Mouse (Mus musculus) gastrocnemius, postnatal 14 days (tissue): ENCODE measurements around the gene Tnik. TPM values are rescaled to one million over a fixed set of nuclear protein-coding genes. Genes with fewer than 3 reads are reported as not detected.

ENCODE experiments used
- DNase-seq: peaks from one replicate; pipeline ENCODE4 v3.0.0; 2021; ENCODE audit warnings: mixed read lengths
- intact Hi-C: fragments of 180-260 bp; cut with DNase I; formaldehyde crosslinking; loops from one replicate; pipeline ENCODE4 v1.15.1; 2025; ENCODE audit warnings: low total_unique reads
- total RNA-seq, 2 experiments: library from RNA; stranded (reverse); gene quantifications; 2 replicates each; pipeline ENCODE4 v1.2.3; 2021

Gene Tnik
- total RNA-seq, 2 experiments from 2014 or later = 52.7 to 55.8 TPM

- no peak for DNase-seq
- intact Hi-C loops = no loop called here
These were observed 77.1 kb downstream of the Tnik start for GRCm38 (mm10) chr3:28340071-28340470.

DNA sequence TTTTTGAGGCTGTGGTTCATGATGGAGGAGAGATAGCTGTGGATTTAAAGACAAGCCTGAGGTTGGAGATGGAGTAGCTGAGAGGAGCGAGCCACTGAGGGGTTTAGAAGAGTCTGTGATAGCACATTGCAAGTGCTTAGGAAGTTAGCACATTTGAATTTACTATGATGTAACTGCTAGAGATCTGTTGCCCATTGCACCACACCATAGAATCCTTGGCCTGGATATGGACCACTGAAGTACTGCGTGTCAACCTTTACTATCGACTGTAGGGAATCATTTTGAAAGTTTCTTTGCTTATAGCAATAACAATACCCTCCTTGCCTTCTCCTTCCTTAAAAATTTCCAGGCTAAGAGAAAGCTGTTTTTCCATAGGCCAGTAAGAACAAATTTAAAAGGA lies 80.2 kb downstream of the Tnik start:
- DNase-seq = no peak
- intact Hi-C loops = no loop called here

- no peak for DNase-seq
- intact Hi-C loops = no loop called here
These were observed 80.6 kb downstream of the Tnik start for GRCm38 (mm10) chr3:28343661-28344060.

DNA sequence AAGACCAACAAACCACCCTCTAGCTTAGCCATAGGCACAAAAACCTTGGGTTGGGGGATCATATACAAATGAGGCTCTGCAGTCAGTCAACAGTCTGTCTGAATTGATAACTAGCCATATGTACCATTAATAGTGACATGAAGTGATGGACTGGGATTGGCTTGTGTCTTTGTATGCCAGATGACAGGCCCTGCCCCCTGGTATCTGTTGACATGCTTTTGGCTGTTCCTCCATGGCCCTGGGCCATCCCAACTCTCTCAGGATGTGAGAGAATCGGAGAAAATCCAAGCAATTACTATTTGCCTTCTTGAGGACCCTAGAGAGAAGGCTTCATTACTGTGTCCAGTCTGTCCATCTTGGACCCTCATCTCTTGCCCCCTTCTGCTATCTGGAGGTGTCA lies 82.4 kb downstream of the Tnik start:
- intact Hi-C loops = no loop called here

GRCm38 (mm10) chr3:28345961-28346360 lies 82.9 kb downstream of the Tnik start:
- intact Hi-C loops = no loop called here
- no peak for DNase-seq

More for the DNA sequence above, 82.4 kb downstream of the Tnik start:
- no peak for DNase-seq

GRCm38 (mm10) chr3:28346476-28346875 lies 83.5 kb downstream of the Tnik start:
- DNase-seq = no peak
- intact Hi-C loops = no loop called here

GRCm38 (mm10) chr3:28348746-28349145 lies 85.7 kb downstream of the Tnik start:
- intact Hi-C loops = no loop called here
- DNase-seq = no peak

DNA sequence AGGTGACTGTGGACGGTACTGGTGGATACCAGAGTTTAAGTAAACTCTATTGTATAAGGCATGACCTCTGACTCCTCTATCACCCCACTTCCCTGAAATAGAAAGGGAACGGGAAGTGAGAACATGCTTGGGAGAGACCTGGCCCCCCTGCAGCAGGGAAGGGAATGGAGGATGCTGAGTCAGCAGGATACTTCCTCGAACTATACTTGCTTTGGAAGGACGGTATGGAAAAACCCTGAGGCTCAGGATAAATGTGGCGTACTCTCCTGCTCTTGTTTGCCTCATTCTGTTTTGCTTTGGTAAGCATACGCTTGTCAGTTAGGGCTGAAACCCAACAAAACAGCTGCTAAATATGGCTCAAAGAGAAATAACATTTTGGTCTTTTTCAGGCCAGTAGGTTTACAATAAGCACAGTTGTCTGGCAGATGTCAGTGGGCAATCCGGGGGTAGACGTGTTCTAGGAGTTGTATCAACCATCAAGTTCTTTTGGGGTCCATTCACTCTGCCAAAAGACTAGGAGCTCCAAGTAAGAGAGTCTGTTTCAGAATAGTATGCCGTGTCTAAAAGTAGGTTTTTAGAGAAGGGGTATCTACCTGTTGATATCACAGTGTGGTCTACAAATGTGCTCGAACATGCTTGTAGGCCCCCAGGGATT lies 87.3 kb downstream of the Tnik start:
- no peak for DNase-seq

GRCm38 (mm10) chr3:28358391-28358790 lies 95.4 kb downstream of the Tnik start:
- no peak for DNase-seq
- intact Hi-C loops = no loop called here

More for the DNA sequence above, 87.3 kb downstream of the Tnik start:
- intact Hi-C loops = no loop called here

DNA sequence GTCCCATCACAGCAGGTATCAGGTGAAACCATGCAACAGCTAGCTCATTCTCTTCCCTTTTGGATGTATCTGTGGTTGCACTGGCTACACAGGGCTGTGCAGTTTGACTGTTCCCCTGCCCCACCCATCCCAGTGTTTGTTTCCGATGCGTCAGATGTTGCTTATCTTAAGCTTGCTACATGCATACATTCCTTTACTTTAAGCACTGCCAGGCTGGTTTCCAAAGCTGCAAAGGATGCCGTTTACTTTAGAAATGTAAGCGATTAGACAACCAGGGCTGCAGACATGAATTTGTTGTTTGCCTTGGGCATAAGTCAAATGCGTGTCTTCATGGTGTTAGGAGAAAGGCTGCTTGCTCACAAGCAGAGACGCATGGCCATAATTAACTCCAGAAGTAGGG lies 96.1 kb downstream of the Tnik start:
- no peak for DNase-seq
- intact Hi-C loops = no loop called here

DNA sequence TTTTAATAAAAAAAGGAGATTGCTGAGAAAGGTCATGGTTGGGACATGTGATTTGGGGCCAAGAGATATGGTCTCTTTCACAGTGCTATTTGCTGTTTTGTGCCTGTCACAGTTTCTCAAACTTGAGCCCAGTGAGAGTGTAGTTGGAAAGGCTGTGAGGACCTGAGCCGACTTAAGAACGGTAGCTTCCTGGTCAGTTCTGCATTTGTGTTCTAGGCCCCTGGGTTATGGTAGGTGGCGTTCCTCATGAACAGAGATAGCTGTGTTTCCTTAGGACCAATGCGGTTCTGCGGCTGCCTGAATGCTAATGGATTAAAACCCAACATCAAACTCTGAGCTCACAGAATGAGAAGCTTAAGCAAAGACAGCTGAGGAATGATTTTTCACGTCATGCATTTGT lies 98.0 kb downstream of the Tnik start:
- no peak for DNase-seq
- intact Hi-C loops = no loop called here

GRCm38 (mm10) chr3:28363441-28364125 lies 100.6 kb downstream of the Tnik start:
- intact Hi-C loops = no loop called here
- no peak for DNase-seq

- intact Hi-C loops = no loop called here
- no peak for DNase-seq
These were observed 105.7 kb downstream of the Tnik start for GRCm38 (mm10) chr3:28368746-28369145.

DNA sequence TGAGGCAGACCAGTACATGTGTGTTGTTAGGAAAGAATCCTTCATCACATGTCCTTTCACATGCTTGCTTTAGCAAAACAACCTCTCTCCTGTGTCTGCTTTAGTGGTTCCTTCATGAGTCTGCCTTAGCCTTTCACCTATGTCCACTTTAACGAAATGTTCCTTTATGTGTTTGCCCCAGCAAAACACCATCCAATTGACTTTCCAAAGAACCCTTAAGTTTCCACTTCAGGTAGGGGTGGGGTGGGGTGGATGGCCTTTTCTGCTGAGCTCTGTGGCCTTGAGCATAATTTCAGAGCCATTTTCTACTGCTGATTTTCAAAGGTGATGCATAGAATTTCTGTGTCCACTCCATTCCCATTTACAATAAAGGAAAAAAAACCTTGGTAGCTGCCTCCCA lies 106.3 kb downstream of the Tnik start:
- no peak for DNase-seq
- intact Hi-C loops = no loop called here

GRCm38 (mm10) chr3:28369698-28370097 lies 106.7 kb downstream of the Tnik start:
- intact Hi-C loops = no loop called here
- DNase-seq = peak; percentile 44

DNA sequence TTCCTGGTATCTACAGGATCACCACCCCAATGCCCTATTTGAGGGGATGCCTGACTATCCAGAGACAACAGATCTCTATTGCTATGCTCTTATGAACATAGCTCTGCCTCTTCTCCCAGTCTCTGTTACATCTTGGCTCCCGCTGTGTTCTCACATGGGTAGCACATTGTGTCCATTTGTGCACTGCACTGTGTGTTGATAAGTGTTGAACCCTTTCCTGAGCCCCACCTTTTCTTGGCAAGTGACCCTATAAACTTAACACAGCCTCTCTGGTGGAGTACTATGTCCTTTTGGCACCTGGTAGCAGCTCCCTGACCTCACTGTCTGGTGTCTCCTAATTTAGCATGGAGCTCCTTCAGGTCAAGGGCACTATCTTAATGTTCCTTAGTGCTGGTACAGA lies 108.6 kb downstream of the Tnik start:
- peak; percentile 8 for DNase-seq
- intact Hi-C loops = no loop called here

GRCm38 (mm10) chr3:28372459-28372858 lies 109.4 kb downstream of the Tnik start:
- intact Hi-C loops = no loop called here
- DNase-seq = no peak

- no peak for DNase-seq
These were observed 111.9 kb downstream of the Tnik start for GRCm38 (mm10) chr3:28374738-28375510.

DNA sequence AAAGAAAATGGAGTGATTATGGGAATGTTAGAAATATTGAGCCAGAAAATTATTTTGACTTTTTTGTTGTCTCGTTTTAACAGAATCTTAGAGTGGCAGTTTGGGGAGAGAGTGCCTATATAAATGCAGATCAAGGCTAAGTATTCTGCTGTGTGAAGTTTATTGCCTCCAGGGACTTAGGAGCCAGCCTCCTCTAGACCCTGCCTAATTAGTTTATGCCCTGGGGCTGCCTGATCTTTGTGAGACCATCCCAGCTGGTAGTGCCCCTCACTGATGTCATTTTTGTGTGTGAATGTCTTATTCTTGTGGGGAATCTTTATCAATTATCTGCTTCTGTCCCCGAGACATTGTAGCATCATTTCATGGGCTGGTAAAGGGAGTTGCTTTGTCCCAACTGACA lies 117.2 kb downstream of the Tnik start:
- DNase-seq = no peak
- intact Hi-C loops = no loop called here

More at GRCm38 (mm10) chr3:28374738-28375510, 111.9 kb downstream of the Tnik start:
- intact Hi-C loops = no loop called here

GRCm38 (mm10) chr3:28383526-28384126 lies 120.6 kb downstream of the Tnik start:
- no peak for DNase-seq
- intact Hi-C loops = no loop called here
